Mouse (Mus musculus) megakaryocyte, adult 5-6 weeks (primary cell): ENCODE results near the gene Prorsd1. TPM values are rescaled to one million over a fixed set of nuclear protein-coding genes. Genes with fewer than 3 reads are reported as not detected.

Experiments used
- ATAC-seq: 2 replicates; pipeline ENCODE4 v1.8.0; 2016; ENCODE audit warnings: mild to moderate bottlenecking, inconsistent platforms; ENCODE audit not compliant: poor library complexity, severe bottlenecking
- total RNA-seq, 2 experiments: library from RNA; stranded (forward) in 1 of 2; stranded (reverse) in 1 of 2; fragments of 153-499, 151-499 nt in 1 of 2; fragments of 221-1000, 200-1000 nt in 1 of 2; gene quantifications; 2 replicates each; pipeline versions ENCODE4 v1.2.3 to v1.2.4; 2015 to 2017

The Prorsd1 gene
- total RNA-seq, 2 experiments from 2014 or later, result 27.6 to 33.0 TPM

DNA sequence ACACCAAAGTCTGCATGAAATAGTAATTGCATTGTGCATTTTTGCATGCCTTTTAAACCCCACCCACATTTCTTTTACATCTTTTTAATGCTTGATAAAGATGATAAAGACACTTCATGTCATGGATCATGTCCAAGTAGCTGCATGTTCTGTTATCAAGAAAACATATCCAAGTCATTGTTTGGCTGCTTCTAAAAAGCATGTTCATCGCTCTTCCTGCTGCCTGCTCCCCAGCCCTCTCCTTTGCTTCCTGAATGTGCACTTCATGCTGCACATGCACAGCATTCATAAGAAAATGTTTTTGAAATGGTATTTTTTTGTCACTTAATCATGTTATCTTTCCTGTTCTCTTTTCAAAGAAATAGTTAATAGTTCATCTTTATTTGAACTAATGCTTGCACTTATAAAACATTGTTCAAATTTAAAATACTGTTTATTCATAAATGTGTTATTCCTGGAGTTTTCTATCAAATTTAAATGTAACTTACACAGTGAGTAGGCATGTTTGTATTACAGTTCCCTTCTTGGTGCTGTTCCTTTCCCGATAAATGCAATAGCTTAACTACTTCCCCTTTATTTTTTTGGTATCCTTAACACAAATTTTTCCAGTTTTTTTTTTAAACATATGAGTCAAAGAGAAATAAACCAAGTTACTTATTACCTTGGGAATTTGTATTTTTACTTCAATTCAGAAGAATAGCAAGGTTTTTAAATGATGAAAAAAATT lies 9.8 kb downstream of the Prorsd1 start:
- ATAC-seq, result no peak

GRCm38 (mm10) chr11:29503948-29504893 lies 10.6 kb downstream of the Prorsd1 start:
- no peak for ATAC-seq

GRCm38 (mm10) chr11:29496962-29497361 lies 17.9 kb downstream of the Prorsd1 start:
- ATAC-seq, result peak; percentile 79

- no peak for ATAC-seq
Observed at GRCm38 (mm10) chr11:29493135-29493534, 21.7 kb downstream of the Prorsd1 start.

- no peak for ATAC-seq
Observed at GRCm38 (mm10) chr11:29474676-29475075, 40.2 kb downstream of the Prorsd1 start.

Other genes with a start within 250 kb of the Prorsd1 start
- gene Ccdc88a, start 141.4 kb downstream of the Prorsd1 start, total RNA-seq (2015), result 82.3 and 82.4 TPM in 2 replicates
- gene Ccdc88a, start 141.4 kb downstream of the Prorsd1 start, total RNA-seq (2017), result 94.1 and 111 TPM in 2 replicates
- 11.4 and 14.3 TPM in 2 replicates for gene Mtif2, start 11.4 kb upstream of the Prorsd1 start, total RNA-seq (2015)
- gene Mtif2, start 11.4 kb upstream of the Prorsd1 start, total RNA-seq (2017), result 35.4 and 35.9 TPM in 2 replicates
- gene Clhc1, start 32.9 kb upstream of the Prorsd1 start, total RNA-seq (2015), result 0.41 and 0.49 TPM in 2 replicates
- gene Clhc1, start 32.9 kb upstream of the Prorsd1 start, total RNA-seq (2017), result 0.04 TPM in 1 of 2 replicates, not detected in the other
- 1,480 and 1,646 TPM in 2 replicates for gene Rps27a, start 33.1 kb upstream of the Prorsd1 start, total RNA-seq (2015)
- gene Rps27a, start 33.1 kb upstream of the Prorsd1 start, total RNA-seq (2017), result 732 and 809 TPM in 2 replicates
- 129 and 142 TPM in 2 replicates for gene Rtn4, start 177.9 kb upstream of the Prorsd1 start, total RNA-seq (2015)
- gene Rtn4, start 177.9 kb upstream of the Prorsd1 start, total RNA-seq (2017), result 128 and 135 TPM in 2 replicates